Mouse (Mus musculus) CH12.LX (cell line): ENCODE data around the gene Sctr. TPM values are rescaled to one million over a fixed set of nuclear protein-coding genes. Genes with fewer than 3 reads are reported as not detected.

Experiments used
- DNase-seq: peaks from one replicate; pipeline ENCODE4 v3.0.0-alpha.2; 2013; ENCODE audit errors: extremely low read depth
- H3K27ac ChIP-seq: 2 replicates; pipeline ENCODE4 v1.5.1; 2012; ENCODE audit warnings: low read depth, mild to moderate bottlenecking, control low read depth, moderate library complexity; ENCODE audit not compliant: insufficient read depth
- H3K27me3 ChIP-seq: replicated peaks from 2 replicates; pipeline ENCODE3; 2012; ENCODE audit warnings: inconsistent platforms
- H3K36me3 ChIP-seq, 2 experiments: replicated peaks in 1 of 2; 2 replicates each; pipeline versions ENCODE3 to v1.6.1; 2012; ENCODE audit warnings: inconsistent platforms in 1 of 2, low read length in 1 of 2, mild to moderate bottlenecking in 1 of 2, mixed read lengths in 1 of 2, moderate library complexity in 1 of 2; ENCODE audit not compliant: control insufficient read depth in 1 of 2, insufficient read depth in 1 of 2
- H3K4me1 ChIP-seq, 2 experiments: 2 replicates each; pipeline ENCODE4 v1.6.1; 2012; ENCODE audit warnings: inconsistent platforms in 1 of 2, moderate library complexity in 1 of 2; ENCODE audit not compliant: insufficient read depth in 2 of 2, control insufficient read depth in 1 of 2
- H3K4me2 ChIP-seq: 2 replicates; pipeline ENCODE4 v1.6.1; 2012; ENCODE audit warnings: low read depth, mild to moderate bottlenecking, control low read depth; ENCODE audit not compliant: poor library complexity, insufficient read depth, severe bottlenecking
- H3K4me3 ChIP-seq, 3 experiments: fragments of 150-350 bp in 1 of 3; sonication (generic) in 1 of 3; replicated peaks in 1 of 3; 2 replicates each; pipeline versions ENCODE3 to v1.5.1; 2011 to 2012; ENCODE audit warnings: low read depth in 2 of 3, low read length in 2 of 3, mild to moderate bottlenecking in 2 of 3, moderate library complexity in 2 of 3, control low read depth in 1 of 3, improper control_type of control experiment in 1 of 3, inconsistent platforms in 1 of 3, mixed read lengths in 1 of 3; ENCODE audit not compliant: poor library complexity in 1 of 3
- H3K79me2 ChIP-seq: replicated peaks from 2 replicates; pipeline ENCODE4 v1.6.1; 2012; ENCODE audit warnings: mild to moderate bottlenecking, moderate library complexity; ENCODE audit not compliant: control insufficient read depth, poor library complexity, insufficient read depth, severe bottlenecking; ENCODE audit errors: extremely low read depth
- H3K9ac ChIP-seq: 2 replicates; pipeline ENCODE4 v1.6.1; 2012; ENCODE audit warnings: low read depth, mild to moderate bottlenecking, control low read depth, moderate library complexity; ENCODE audit not compliant: insufficient read depth
- H3K9me3 ChIP-seq: replicated peaks from 2 replicates; pipeline ENCODE3; 2012; ENCODE audit warnings: low read length, inconsistent platforms, mixed read lengths
- CTCF ChIP-seq, 2 experiments: IDR thresholded peaks in 1 of 2; conservative IDR thresholded peaks in 1 of 2; 2 replicates each; pipeline ENCODE4 v1.5.1; 2011 to 2012; ENCODE audit warnings: low read depth in 2 of 2, low read length in 2 of 2, improper control_type of control experiment in 1 of 2, inconsistent platforms in 1 of 2, mild to moderate bottlenecking in 1 of 2, moderate library complexity in 1 of 2
- E2F4 ChIP-seq: IDR thresholded peaks from 2 replicates; pipeline ENCODE4 v1.6.1; 2011; ENCODE audit warnings: low read depth, low read length, improper control_type of control experiment; ENCODE audit not compliant: insufficient replicate concordance
- ELF1 ChIP-seq: IDR thresholded peaks from 2 replicates; pipeline ENCODE4 v1.6.1; 2014; ENCODE audit warnings: low read depth, mild to moderate bottlenecking, inconsistent platforms, low read length, improper control_type of control experiment
- EP300 ChIP-seq: IDR thresholded peaks from 2 replicates; pipeline ENCODE4 v1.6.1; 2011; ENCODE audit warnings: low read length, improper control_type of control experiment
- GABPA ChIP-seq: IDR thresholded peaks from 2 replicates; pipeline ENCODE4 v1.6.1; 2012; ENCODE audit warnings: low read depth, low read length, improper control_type of control experiment, inconsistent platforms; ENCODE audit not compliant: insufficient replicate concordance
- HCFC1 ChIP-seq: IDR thresholded peaks from 2 replicates; pipeline ENCODE4 v1.6.1; 2012; ENCODE audit warnings: low read depth, mild to moderate bottlenecking, inconsistent platforms, low read length, improper control_type of control experiment
- IRF4 ChIP-seq: IDR thresholded peaks from 2 replicates; pipeline ENCODE4 v1.6.1; 2014; ENCODE audit warnings: low read depth, mild to moderate bottlenecking, inconsistent platforms, low read length, improper control_type of control experiment
- JUN ChIP-seq: IDR thresholded peaks from 2 replicates; pipeline ENCODE4 v1.6.1; 2011; ENCODE audit warnings: low read depth, mild to moderate bottlenecking, low read length, improper control_type of control experiment, moderate library complexity; ENCODE audit not compliant: insufficient read depth
- KAT2A ChIP-seq: IDR thresholded peaks from 2 replicates; pipeline ENCODE4 v1.6.1; 2012; ENCODE audit warnings: low read length, improper control_type of control experiment, inconsistent platforms; ENCODE audit not compliant: insufficient replicate concordance
- MAFK ChIP-seq: IDR thresholded peaks from 2 replicates; pipeline ENCODE4 v1.6.1; 2011; ENCODE audit warnings: low read length, improper control_type of control experiment; ENCODE audit not compliant: insufficient replicate concordance
- MAX ChIP-seq: IDR thresholded peaks from 2 replicates; pipeline ENCODE4 v1.6.1; 2011; ENCODE audit warnings: low read length, improper control_type of control experiment
- MAZ ChIP-seq: IDR thresholded peaks from 2 replicates; pipeline ENCODE4 v1.6.1; 2012; ENCODE audit warnings: low read depth, mild to moderate bottlenecking, inconsistent platforms, low read length, improper control_type of control experiment, moderate library complexity
- MEF2A ChIP-seq: IDR thresholded peaks from 2 replicates; pipeline ENCODE4 v1.6.1; 2014; ENCODE audit warnings: low read depth, mild to moderate bottlenecking, inconsistent platforms, low read length, improper control_type of control experiment, borderline replicate concordance
- MXI1 ChIP-seq: IDR thresholded peaks from 2 replicates; pipeline ENCODE4 v1.6.1; 2011; ENCODE audit warnings: mild to moderate bottlenecking, low read depth, low read length, improper control_type of control experiment
- NELFE ChIP-seq: IDR thresholded peaks from 2 replicates; pipeline ENCODE4 v1.6.1; 2011; ENCODE audit warnings: low read depth, low read length, improper control_type of control experiment
- PAX5 ChIP-seq: IDR thresholded peaks from 2 replicates; pipeline ENCODE4 v1.6.1; 2012; ENCODE audit warnings: low read length, inconsistent platforms, mixed read lengths
- POLR2AphosphoS2 ChIP-seq: IDR thresholded peaks from 2 replicates; pipeline ENCODE4 v1.6.1; 2011; ENCODE audit warnings: low read depth, low read length, improper control_type of control experiment
- RAD21 ChIP-seq: IDR thresholded peaks from 2 replicates; pipeline ENCODE4 v1.6.1; 2011; ENCODE audit warnings: low read depth, mild to moderate bottlenecking, low read length, improper control_type of control experiment, moderate library complexity
- RCOR1 ChIP-seq: conservative IDR thresholded peaks from 2 replicates; pipeline ENCODE4 v1.6.1; 2012; ENCODE audit warnings: low read depth, mild to moderate bottlenecking, inconsistent platforms, low read length, improper control_type of control experiment
- TCF12 ChIP-seq: IDR thresholded peaks from 2 replicates; pipeline ENCODE4 v1.6.1; 2014; ENCODE audit warnings: low read depth, mild to moderate bottlenecking, inconsistent platforms, low read length, improper control_type of control experiment
- UBTF ChIP-seq: IDR thresholded peaks from 2 replicates; pipeline ENCODE4 v1.6.1; 2012; ENCODE audit warnings: low read depth, mild to moderate bottlenecking, inconsistent platforms, low read length, improper control_type of control experiment, moderate library complexity
- USF1 ChIP-seq: IDR thresholded peaks from 2 replicates; pipeline ENCODE4 v1.6.1; 2014; ENCODE audit warnings: low read depth, mild to moderate bottlenecking, inconsistent platforms, low read length, improper control_type of control experiment
- USF2 ChIP-seq: conservative IDR thresholded peaks from 2 replicates; pipeline ENCODE4 v1.6.1; 2011; ENCODE audit warnings: low read depth, low read length, improper control_type of control experiment
- ZMIZ1 ChIP-seq: IDR thresholded peaks from 2 replicates; pipeline ENCODE4 v1.6.1; 2012; ENCODE audit warnings: low read depth, mild to moderate bottlenecking, inconsistent platforms, low read length, improper control_type of control experiment
- dilution Hi-C: fragments of 300-500 bp; cut with MboI; formaldehyde crosslinking; loops from 2 replicates; pipeline ENCODE4 v1.14.3; 2020; ENCODE audit warnings: low sequenced_read_pairs; ENCODE audit not compliant: extremely low pct_unique_long_range_greater_than_20kb, extremely low pct_ligation_motif_present
- in situ Hi-C: fragments of 300-500 bp; cut with MboI; formaldehyde crosslinking; loops from 3 replicates; pipeline ENCODE4 v1.14.3; 2019; ENCODE audit warnings: low sequenced_read_pairs, low pct_ligation_motif_present, low pct_unique_long_range_greater_than_20kb, mixed read lengths
- polyA plus RNA-seq: library from polyadenylated mRNA; unstranded; fragments of >175 nt; gene quantifications from 2 replicates; pipeline ENCODE4 v1.2.1, GENCODE M21; 2012; ENCODE audit warnings: low read depth; ENCODE audit not compliant: insufficient read length
- total RNA-seq, 2 experiments: library from RNA; depleted of rRNA; stranded (reverse); fragments of 300-350 nt in 1 of 2; fragments of >200 nt in 1 of 2; gene quantifications; 2 replicates each; pipeline ENCODE4 v1.2.3; 2012 to 2014

Sctr gene
- total and polyA plus RNA-seq, 3 experiments, result not detected

GRCm38 (mm10) chr1:120056236-120056635 lies 49.5 kb downstream of the Sctr start:
- TF ChIP-seq NELFE (no peak), MAX (no peak), RCOR1 (no peak), USF1 (no peak), ELF1 (no peak), KAT2A (no peak), UBTF (no peak), MXI1 (no peak)
- H3K9ac ChIP-seq, result no peak overlapping the region
- in situ Hi-C loops, result no loop called here

GRCm38 (mm10) chr1:120057044-120057443 lies 50.4 kb downstream of the Sctr start:
- no peak overlapping the region for H3K27ac ChIP-seq
- H3K36me3 ChIP-seq, result no peaks in the 10 kb centered on the region
- H3K9me3 ChIP-seq, result no peaks in the 10 kb centered on the region
- H3K4me1 ChIP-seq, result peaks cover 0 to 11% of the 10 kb centered on the region in 2 experiments; a peak in 2 of 4 replicates
- H3K9ac ChIP-seq, result no peak overlapping the region
- no peak overlapping the region for H3K4me2 ChIP-seq
- dilution Hi-C loops (no loop called here), in situ Hi-C loops (no loop called here)
- no peaks in the 10 kb centered on the region for H3K27me3 ChIP-seq
- TF ChIP-seq POLR2AphosphoS2 (no peak), MAFK (no peak), KAT2A (no peak), IRF4 (no peak), USF2 (no peak), USF1 (no peak), E2F4 (no peak), HCFC1 (no peak), MAZ (no peak), EP300 (no peak), MEF2A (no peak), GABPA (no peak), ELF1 (no peak), NELFE (no peak), TCF12 (no peak), ZMIZ1 (no peak), RAD21 (no peak), PAX5 (no peak), JUN (no peak), CTCF (conservative IDR thresholded peaks at IDR 0.05 in 1 of 2, IDR thresholded peaks at IDR 0.05 in 1 of 2; ENCODE audit: low read depth in 2 of 2, low read length in 2 of 2) (no peak)
- H3K4me3 ChIP-seq, result no peak overlapping the region
- H3K79me2 ChIP-seq, result no peaks in the 10 kb centered on the region
- no peak for DNase-seq

More at GRCm38 (mm10) chr1:120056236-120056635, 49.5 kb downstream of the Sctr start:
- DNase-seq, result no peak
- Histone ChIP-seq H3K4me2 (no peak overlapping the region), H3K36me3 (no peaks in the 10 kb centered on the region), H3K79me2 (no peaks in the 10 kb centered on the region), H3K27ac (no peak overlapping the region), H3K4me1 (peaks cover 0 to 13% of the 10 kb centered on the region in 2 experiments; a peak in 2 of 4 replicates), H3K9me3 (no peaks in the 10 kb centered on the region), H3K4me3 (no peak overlapping the region), H3K27me3 (no peaks in the 10 kb centered on the region)
- dilution Hi-C loops, result no loop called here
